Mouse (Mus musculus) lung, postnatal 25 days (tissue): Measurements from ENCODE around the gene Ube2cbp.

Experiments used
- DNase-seq: peaks from one replicate; pipeline ENCODE4 v3.0.0; 2022; ENCODE audit warnings: low spot score

The Ube2cbp gene

DNA sequence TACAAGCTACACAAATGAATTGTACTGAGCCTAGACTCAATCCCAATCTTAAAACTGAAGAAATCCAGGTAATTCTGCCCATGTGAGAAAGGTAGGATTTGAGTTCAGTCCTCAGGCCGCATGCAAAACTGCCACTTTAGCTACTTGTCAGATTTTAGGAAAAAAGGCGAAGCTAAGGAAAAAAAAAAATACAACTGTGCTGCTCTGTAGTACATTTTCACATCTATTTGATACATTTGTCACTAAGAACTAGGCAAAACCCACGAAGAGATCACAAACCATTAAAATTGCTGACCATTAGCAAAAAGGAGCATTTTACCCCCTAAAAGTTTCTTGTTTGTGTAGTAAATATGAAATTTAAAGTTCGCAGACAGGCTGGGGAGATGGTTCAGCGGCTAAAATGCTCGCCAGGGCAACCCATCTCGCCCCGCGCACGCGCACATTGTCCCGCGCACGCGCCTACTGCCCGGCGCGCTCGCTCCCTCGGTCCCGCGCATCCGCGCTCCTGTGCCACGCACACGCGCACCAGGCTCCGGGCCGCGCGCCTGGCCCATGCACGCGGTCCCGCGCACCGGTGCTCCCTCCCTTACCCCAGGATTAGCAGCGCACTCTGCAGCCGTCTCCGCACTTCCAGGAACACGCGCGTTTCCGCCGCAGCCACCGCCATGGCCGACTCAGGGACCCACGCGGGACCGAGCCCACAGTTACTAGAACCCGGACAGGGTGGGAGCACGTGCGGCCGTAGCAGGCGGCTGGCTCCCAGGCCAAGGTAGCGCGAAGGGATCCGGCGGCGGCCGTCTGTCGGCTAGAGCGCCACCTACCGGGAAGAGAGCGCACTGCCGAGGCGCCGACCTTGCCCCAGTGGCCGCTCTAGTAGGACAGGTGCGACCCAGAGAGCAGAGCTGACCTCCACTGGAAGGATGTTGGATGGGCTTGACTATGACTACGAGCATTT lies at the start of gene Ube2cbp:
TSS of gene Ube2cbp (minus strand) at position 800 of the 955 bp plus-strand sequence.
- peak; percentile 79 for DNase-seq

DNA sequence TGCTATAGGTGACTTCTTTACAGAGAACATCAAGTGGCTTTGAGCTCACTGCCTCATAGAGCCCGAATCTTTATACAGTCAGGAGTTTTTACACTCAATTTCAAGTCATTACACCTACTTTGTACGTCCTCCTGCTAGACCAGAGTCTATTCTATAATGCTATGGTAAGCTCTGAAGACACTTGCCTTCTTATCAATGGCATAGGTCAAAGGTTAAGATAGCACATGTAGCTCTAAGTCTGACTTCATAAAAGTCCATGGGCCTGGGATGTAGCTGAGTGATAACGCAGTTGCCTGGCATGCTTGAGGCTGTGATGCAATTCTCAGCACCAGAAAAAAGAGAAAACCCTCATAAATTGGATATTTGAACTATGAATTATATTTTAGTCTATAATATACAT lies 49.6 kb upstream of the Ube2cbp start:
- no peak for DNase-seq

DNA sequence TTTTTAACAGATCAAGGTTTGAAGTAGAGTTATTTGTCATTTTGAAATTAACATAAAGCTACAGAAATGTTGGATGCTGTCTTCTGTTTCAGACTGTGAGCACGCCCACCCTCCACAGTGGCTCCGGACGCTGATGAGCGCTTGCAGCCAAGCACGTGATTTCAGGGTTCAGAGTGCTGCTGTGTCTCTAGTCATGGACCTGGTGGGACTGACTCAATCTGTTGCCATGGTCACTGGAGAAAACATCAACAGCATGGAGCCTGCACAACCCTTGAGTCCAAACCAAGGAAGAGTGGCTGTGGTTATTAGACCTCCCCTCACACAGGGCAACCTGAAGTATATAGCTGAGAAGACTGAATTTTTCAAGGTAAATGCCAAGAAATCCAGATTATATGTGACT lies 49.0 kb upstream of the Ube2cbp start:
- no peak for DNase-seq

DNA sequence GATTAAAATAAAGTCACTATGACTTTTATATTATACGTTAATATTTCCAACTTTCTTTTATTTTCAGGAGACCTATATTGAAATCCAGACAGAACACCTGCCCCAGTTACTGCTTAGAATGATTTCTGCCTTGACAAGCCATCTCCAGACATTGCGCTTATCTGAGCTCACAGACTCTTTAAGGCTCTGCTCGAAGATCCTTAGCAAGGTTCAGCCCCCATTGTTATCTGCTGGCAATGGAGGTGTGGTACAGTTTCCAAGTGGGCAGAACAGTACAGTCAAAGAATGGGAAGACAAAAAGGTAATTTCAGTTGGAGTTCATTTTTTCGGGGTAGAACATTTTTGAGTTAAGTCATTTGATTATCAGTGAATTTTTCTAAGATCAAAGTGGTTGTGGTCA lies 42.7 kb upstream of the Ube2cbp start:
- DNase-seq = no peak

DNA sequence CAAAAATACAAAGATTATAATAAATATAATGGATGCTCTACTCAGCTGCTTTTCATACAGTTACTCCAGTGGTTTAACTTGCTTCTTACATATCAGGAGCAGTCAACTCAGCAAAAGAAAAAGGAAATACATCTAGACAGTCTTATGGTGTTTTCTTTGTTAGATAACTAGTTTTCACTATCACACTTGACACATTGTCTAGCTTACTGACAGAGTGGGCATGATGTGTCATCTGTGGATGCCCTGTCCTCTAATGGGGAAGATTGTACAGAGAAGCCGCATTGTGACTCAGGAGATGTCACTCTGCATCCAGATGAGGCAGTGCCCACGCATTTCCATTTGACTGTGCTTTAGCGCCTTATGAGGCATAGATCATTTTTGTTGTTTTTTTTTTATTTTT lies 34.3 kb upstream of the Ube2cbp start:
- DNase-seq = no peak

DNA sequence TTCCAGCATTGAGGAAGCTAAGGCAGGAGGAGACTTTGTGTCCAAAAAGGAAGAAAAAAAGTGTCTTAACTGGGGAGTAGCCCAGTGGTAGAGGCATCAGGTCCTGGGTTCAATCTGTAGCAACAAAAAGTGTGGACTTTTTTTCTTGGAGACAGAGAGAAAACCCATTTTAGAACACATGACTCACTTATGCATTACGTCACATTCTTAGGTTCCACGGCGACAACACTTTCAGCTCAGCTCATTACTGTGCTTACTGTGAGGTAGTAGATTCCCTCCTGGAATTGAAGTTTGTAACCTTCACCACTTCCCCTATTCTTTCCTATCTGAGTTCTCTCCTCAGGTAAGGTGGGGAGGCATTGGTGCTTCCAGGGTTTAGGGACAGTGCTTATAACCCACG lies 31.5 kb upstream of the Ube2cbp start:
- no peak for DNase-seq

DNA sequence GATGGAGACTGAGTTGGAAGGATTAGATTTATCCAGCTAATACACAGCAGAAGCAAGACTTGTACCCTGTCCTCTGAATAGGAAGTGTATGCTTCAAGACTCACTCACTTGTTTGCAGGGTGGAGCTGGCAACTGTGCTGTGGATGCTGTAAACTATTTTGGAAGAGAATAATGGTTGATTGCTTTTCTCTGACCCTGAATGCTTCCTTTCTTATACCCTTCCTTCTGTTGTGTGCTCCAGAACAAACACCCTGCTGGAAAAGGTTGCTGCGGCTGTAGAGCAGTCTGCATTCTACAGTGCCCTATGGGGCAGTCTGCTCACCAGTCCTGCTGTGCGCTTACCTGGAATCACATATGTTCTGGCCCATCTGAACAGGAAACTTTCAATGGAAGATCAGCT lies 27.0 kb upstream of the Ube2cbp start:
- DNase-seq = no peak

DNA sequence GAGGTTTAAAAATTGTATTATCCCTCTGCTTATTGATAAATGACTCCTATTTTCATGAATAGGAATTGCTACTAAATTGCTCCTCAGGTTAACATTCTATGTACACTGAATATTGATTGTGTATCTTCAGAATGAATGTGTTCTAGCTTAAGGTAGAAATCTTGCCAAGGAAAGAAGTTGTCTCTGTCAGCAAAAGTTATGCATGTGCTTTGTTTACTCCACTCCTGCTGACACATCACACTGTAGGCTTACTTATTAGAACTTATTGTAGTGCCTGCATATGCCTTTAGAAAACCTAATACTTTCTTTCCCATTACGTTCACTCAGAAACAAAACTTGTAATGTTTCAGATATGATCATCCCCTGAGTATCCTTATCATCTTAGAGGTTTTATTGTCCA lies 17.5 kb upstream of the Ube2cbp start:
- DNase-seq = no peak

DNA sequence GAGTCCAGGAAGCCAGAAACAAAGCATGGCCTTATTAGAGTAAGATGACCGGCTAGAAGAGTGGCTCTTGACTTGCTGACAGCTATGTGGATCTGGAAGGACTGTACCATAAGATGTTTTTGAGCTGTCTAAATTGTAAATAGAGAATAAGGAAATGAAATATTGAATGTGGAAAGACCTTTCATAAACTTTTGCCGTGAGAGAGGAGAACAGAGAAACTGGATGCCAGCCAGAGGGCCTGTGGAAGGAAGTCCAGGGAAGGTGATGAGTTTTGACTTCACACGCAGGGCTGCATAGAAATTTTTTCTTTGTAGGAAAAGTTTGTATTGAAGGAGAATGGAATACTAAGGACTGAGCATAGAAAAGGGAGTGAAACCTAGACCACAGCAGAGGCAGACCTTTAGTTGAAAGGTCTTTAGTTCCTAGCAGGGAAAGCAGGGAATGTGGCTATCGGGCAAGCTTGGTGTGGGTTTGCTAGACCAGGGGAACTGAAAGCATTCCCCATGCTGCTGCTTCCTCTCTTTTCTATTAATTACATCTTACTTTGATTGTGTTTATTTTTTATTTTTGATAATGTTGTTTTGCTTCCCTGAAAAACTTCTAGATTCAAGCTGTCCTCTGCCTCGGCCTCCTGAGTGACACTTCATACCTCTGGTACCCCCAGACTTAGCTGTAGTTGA lies 13.8 kb upstream of the Ube2cbp start:
- DNase-seq = no peak

DNA sequence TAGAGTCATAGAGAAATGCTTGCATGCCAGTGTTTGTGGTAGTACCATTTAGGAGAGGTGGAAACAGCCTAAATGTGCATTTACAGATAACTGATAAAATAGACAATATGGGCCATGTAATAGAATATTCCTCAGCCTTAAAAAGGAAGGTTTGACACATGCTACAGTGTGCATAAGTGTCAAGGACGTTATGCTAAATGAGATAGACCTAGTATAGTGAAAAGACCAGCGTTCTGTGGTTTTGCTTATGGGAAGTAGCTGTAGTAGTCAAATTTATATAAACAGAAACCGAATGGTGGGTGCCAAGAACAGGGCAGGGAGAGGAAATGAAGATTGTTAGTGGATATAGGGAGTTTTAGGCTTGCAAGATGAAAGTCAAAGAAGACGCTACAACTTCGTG lies 12.0 kb upstream of the Ube2cbp start:
- no peak for DNase-seq

DNA sequence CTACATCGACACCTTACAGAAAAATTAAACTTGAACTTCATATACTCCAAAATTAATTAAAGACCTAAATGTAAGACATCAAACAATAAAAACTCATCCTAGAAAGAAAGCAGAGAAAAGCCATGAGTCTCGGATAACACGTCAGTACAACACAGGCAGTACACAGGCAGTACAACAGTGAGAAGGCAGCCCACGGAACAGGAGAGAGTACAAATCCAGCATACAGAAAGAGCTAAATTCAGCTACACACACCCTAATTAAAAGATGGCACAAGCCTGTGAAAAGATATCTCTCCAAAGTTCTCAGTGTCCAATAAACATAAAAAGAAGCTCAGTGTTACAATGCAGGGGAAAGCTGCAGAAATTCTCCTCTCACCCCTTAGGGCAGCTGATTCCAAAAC lies 11.2 kb upstream of the Ube2cbp start:
- no peak for DNase-seq

DNA sequence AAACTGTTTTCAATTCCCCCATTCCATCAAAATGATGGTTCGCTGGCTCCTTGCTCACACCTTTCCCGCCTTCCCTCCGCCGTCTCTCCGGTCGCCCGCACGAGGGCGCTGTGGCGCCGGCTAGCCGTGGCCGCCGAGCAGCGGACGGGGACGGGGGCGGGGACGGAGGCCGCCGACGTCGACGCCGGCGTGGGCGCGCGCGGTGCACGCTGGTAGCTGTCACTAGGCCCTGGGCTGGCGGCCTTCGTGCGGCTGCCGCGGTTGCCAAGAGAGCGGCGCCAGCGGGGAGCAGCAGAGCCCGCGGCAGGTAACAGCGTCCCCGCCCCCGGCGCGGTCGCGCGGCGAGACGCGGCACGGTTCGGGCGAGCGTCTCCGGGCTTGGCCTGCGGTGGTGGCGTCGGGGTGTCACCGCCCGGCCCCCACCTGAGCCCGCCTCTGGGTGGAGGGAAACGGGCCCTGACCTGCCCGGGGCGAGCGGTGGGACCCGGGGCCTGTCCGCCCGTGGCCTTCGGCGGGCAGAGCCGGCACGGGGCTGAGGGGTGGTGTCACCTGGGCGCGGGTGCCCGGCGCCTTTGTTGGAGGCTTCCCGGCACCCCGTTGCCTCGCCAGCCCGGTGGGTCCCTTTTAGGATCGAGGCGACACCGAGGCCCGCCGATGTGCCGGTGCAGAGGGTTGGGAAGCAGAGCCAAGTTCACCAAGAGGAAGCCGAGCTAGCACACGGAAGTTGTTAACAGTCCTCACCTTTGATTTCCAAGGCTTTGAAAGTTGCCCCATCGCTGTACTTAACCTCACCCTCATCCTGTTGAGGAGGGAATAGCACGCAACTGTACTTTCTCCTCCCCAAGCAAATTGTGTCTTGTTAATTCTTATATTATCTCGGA lies 2.5 kb upstream of the Ube2cbp start, which contains the start of gene Dop1a:
TSS of gene Dop1a (plus strand) at position 165 of the 881 bp plus-strand sequence.
- peak; percentile 88 for DNase-seq

DNA sequence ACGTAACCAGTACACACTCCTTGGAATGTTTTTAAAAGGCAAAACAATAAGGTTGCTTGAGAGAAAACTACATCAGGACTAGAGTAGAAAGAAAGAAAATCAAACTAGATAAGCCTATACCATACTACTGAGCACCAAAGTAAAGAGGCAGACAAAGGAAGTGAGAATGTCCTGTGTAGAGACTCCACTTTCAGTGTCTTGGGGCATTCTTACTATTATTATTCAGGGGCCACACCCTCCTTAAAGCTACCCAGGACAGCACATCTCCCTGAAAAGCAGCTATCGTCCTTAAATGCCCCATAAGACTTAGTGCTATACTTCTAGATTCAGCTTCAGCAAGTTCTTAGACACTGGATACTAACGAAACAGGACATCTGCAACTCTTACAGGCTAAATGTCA lies 11.1 kb downstream of the Ube2cbp start:
- no peak for DNase-seq

DNA sequence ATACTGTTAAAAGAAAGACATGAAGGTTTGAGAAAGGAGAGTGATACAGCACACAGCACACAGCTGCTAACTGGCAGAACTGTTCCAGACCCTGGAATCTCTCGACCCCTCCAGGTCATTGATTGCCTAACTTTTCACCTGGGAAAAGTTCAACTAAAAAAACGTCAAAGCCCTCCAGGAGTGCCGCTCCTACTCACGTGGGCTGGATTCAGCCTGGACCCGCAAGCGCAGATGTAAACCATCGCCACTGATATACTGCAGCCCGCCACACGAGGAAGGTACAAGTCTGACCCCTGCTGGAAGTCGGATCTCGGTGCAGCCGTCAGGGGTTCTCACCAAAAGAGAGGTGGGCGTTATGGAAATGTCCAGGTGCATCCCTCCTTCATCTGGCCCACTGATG lies 13.1 kb downstream of the Ube2cbp start:
- peak; percentile 34 for DNase-seq

DNA sequence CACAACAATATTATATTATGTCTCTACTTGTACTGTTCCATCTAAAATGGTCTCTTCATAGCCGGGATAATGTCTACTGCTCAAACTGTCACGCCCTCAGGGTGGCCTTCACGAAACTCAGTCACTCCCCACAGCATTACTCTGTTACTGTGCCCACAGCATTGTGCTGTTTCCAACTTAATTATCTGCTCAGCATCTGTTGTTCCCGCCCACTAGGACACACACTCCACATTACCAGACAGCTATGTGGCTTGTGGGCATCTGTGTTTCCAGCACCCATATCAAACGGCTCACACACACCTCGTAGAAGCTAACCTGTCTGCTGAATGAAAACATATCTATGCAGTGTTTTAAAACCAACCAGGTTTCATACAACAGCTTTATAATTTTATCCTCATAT lies 13.7 kb downstream of the Ube2cbp start:
- no peak for DNase-seq

DNA sequence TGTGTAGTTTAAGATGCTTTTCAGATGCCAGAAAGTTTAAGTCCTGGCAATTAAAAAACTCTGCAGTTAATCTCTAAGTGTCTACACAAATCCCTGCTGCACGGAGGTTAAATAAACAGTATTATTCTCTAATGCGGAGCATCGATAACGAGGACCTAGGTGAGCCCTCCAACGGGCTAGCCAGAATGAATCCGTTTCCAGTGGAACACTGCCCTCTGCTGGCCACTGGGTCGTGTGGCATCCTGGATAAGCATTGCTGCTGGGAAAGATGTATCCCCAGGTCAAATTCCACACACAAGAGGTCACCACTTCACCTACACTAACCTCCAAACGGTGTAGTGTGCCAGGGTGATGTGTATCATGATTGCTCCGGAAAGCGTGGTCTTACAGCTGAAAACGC lies 15.2 kb downstream of the Ube2cbp start:
- peak; percentile 66 for DNase-seq

DNA sequence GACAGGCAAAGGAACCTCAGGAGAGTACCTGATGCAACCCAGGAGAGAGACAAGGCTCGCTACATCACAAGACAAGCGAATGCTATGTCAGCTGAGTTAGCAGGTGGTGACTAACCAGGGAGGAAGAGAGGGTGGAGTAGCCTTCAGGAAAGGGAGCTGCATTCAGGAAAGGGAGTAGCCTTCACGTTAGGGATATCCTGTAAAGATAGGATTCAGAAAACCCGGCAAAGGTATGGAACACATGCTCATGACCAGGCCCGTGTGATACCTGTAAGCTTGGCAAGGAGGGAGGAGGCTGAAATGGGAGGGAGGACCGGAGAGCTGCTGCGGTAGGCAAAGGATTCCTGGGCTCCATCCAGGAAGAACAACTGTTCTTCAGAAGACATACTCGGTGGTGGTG lies 17.3 kb downstream of the Ube2cbp start:
- DNase-seq = no peak

DNA sequence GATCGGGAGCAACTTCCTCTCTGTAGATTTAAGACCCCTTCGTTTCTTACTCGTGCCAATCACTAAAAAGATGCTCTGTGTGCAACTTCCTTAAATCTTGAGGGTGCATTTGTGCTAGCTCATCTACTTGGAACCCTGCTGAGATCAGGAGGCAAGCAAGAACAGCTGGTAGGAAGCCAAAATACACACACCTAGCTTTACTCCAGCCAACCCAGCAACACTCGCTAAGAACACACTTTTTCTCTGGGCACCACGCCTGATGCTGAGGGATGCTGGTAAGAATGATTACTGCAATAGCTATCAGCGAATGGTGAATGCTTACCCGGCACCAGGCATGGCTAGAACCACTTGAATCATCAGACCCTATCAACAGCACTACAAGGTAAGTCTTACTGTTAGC lies 17.9 kb downstream of the Ube2cbp start:
- DNase-seq = no peak

DNA sequence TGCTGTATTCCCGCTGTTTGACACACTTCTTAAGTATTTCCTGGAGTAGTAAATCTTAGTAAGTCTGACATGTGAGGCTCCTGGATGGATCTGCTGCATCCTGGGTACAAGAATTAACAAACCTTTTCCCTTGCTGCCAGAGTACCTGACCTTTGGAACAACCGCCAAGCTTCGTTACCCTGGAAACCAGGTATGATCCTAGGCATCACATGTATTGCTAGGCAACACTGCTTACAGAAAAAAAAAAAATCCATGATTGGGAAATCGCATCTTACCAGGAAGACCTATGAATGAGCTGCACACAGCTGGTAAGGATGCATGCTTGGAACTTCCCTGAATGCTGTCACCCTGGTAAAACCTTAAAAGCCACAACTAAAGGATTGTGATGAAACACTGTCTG lies 22.5 kb downstream of the Ube2cbp start:
- no peak for DNase-seq

DNA sequence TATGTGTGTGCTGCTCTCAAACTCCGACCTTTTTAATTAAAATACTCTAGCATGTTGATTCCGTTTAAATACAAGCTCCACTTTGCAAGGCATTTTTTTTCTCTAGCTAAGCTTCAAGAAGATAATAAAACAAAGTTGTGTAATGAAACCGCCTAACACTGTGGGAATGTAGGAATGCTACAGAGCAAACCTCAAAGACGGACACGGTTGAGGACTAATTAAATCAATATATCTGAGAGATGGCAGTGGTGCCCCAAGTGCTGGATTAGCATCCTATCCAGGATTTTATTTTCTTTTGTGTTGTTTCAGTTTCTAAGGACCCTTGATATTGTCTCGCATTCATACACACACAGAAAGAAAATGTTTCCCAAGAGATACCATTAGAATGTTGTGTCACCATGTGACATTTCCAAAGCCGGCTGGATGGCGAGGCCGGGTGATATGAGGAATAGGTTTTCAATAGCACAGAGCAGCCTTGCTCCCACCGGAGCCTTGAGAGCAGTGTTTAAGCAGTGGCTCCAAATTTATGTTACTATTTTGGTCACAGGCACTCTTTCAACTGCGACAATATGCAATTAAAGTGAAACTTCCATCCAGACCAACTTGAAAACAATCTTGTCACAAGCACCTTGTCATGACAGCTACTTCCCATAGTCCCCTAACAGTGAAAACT lies 26.3 kb downstream of the Ube2cbp start:
- no peak for DNase-seq

DNA sequence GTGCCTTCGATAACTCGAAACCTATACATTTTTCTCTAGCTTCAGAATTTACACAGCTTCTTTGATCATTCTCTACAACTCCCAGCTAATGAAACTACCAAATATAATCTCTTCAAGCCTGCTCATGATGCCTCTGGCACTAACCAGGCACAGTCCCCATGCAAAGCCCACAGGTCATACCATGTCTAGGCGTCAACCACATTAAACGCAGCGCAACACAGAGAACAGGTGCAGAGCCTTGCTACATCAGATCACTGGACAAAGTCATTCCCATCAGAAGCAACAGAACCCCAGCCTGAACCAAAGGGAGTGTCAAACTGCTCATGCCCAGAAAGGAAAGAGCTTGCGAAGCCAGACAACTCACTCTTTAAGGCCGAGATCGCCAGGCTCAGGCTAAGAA lies 28.1 kb downstream of the Ube2cbp start:
- no peak for DNase-seq

DNA sequence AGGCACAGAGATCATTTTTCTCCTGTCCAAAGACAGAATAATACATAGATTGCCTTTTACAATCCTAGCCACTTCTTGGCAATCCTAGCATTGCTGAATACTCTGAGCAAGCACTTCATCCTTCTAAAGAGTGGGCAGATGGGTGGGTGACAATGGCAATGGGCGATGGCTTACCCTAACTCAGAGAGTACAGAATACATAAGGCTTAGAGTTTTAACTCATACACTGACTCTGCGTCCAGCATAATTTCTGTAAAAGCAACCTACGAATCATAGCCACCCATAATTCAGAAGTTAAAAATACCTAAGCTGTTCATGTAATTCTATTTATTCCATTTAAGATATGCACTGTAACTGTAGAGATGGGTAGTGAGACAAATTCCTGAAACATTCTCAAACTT lies 29.2 kb downstream of the Ube2cbp start:
- no peak for DNase-seq
